Mouse (Mus musculus): ENCODE results near the gene Abtb1. TPM values are rescaled to one million over a fixed set of nuclear protein-coding genes. Genes with fewer than 3 reads are reported as not detected.

The Abtb1 gene
- polyA plus RNA-seq (2014; fragmentation: Illumina TruSeq; extraction: RNeasy Lipid Tissue Mini Kit (QIAGEN cat#74804); ENCODE audit: low read depth, low replicate concordance), result 0.76 TPM

DNA sequence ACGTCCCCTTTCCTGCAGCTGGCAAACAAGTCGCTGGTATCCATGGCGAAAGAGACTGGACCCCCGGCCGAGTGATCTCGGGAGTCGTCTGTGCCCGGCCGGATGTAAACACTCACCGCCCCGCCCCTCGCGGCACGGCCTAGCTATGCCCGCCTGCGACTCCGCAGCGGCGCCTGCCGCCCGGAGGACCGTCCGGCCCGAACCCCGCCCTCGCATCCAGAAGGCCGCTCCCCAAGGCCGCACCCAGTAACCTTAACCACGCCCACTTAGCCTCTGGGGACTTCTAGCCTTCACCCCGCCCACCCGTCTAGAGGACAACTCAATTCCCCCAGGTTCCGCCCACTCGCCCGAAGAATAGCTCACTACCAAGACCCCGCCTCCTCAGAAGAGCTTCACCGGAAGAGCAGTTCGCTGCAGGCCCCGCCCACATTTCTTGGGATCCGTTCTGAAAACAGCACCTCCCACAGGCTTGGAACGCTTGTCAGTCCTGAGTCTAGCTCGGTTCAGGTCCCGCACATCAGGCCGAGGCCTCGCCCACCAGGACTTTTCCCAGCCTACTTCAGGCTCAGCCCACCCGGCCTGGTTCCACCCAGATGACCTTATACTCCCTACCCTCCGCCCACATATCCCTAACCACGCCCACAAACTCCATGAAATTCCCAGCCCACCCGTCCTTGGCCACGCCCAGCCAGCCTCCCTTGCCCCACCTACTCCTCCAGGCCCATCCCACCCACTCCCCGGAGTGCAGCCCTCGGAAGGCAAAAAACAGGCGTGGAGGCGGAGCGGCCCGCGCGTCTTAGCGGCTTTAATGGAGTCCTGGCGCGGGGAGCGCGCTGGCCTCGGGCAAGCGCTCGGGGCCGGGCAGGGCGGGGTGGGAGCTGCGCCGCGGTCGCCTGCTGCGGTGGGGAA, at the start of gene Abtb1:
Gene Abtb1, minus strand, starts transcription at position 204 of the 909 bp plus-strand sequence.

DNA sequence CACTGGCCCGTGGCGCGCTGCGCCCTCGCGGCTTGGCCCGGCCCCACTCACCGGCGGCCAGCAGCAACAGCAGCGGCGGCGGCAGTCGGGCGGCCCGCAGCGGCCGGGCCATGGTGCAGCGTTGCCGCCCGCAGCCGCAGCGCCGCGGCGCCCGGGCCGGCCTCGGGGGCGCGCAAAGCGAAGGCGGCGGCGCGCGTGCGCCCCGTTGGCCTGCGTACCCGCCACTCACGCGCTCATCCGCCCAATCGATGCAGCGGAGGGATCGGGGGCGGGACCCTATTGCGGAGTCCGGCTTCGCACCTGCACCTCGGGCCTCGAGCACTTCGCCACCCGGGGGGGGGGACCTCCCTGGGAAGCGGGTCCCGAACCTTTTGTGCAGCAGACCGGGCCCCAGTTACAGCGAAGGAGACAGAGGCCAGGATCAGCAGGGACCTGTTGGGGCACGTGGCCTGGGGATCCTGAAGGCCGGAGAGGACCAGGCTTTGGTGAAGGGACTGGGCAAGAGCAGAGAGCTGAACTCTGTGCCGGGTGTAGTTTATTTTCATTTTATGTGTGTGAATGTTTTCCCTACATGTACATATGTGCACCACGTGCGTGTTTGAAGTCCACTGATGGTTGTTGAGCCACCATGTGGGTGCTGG, 33.2 kb upstream of the Abtb1 start, which contains the start of gene Podxl2:
Gene Podxl2, minus strand, starts transcription at position 177 of the 641 bp plus-strand sequence.

Other genes starting within 250 kb of the Abtb1 start
- gene Kbtbd12, start 204.0 kb downstream of the Abtb1 start, polyA plus RNA-seq (2014; fragmentation: Illumina TruSeq; extraction: RNeasy Lipid Tissue Mini Kit (QIAGEN cat#74804); ENCODE audit: low read depth, low replicate concordance), result not detected
- 28.2 TPM for gene Mgll, start 117.6 kb downstream of the Abtb1 start, polyA plus RNA-seq (2014; fragmentation: Illumina TruSeq; extraction: RNeasy Lipid Tissue Mini Kit (QIAGEN cat#74804); ENCODE audit: low read depth, low replicate concordance)
- gene Podxl2, start 33.1 kb upstream of the Abtb1 start, polyA plus RNA-seq (2014; fragmentation: Illumina TruSeq; extraction: RNeasy Lipid Tissue Mini Kit (QIAGEN cat#74804); ENCODE audit: low read depth, low replicate concordance), result 1.2 TPM
- gene Mcm2, start 56.8 kb upstream of the Abtb1 start, polyA plus RNA-seq (2014; fragmentation: Illumina TruSeq; extraction: RNeasy Lipid Tissue Mini Kit (QIAGEN cat#74804); ENCODE audit: low read depth, low replicate concordance), result 4.4 TPM
- gene Tpra1, start 60.3 kb upstream of the Abtb1 start, polyA plus RNA-seq (2014; fragmentation: Illumina TruSeq; extraction: RNeasy Lipid Tissue Mini Kit (QIAGEN cat#74804); ENCODE audit: low read depth, low replicate concordance), result 9.1 TPM

Data from adrenal gland, adult 10 weeks (tissue).